Mouse (Mus musculus) MEL (cell line): Measurements from ENCODE around the gene Sv2a. TPM values are rescaled to one million over a fixed set of nuclear protein-coding genes. Genes with fewer than 3 reads are reported as not detected.
"Not testable (repeated sequence)": the region's sequence is repeated elsewhere in the genome, so short reads cannot be mapped to it uniquely, and the experiment has no call there.

Experiments
- DNase-seq: peaks from one replicate; pipeline ENCODE4 v3.0.0; 2011; ENCODE audit warnings: low read depth, low spot score
- H3K27ac ChIP-seq: 2 replicates; pipeline ENCODE4 v1.5.1; 2012; ENCODE audit warnings: low read depth, mild to moderate bottlenecking, control low read depth, low read length, moderate library complexity; ENCODE audit not compliant: control insufficient read depth
- H3K27me3 ChIP-seq, 2 experiments: fragments of 150-350 bp in 1 of 2; sonication (generic) in 1 of 2; 2 replicates each; pipeline ENCODE4 v1.6.1; 2012; ENCODE audit warnings: low read length in 2 of 2, mild to moderate bottlenecking in 2 of 2, improper control_type of control experiment in 1 of 2, moderate library complexity in 1 of 2; ENCODE audit not compliant: insufficient read depth in 2 of 2, control insufficient read depth in 1 of 2
- H3K36me3 ChIP-seq, 2 experiments: 2 replicates each; pipeline ENCODE4 v1.6.1; 2012 to 2014; ENCODE audit warnings: low read length in 2 of 2, improper control_type of control experiment in 1 of 2, inconsistent platforms in 1 of 2, mild to moderate bottlenecking in 1 of 2; ENCODE audit not compliant: insufficient read depth in 2 of 2, control insufficient read depth in 1 of 2
- H3K4me1 ChIP-seq, 2 experiments: fragments of 150-350 bp in 1 of 2; sonication (generic) in 1 of 2; 2 replicates each; pipeline ENCODE4 v1.6.1; 2012; ENCODE audit warnings: low read length in 2 of 2, improper control_type of control experiment in 1 of 2, mild to moderate bottlenecking in 1 of 2; ENCODE audit not compliant: insufficient read depth in 2 of 2, control insufficient read depth in 1 of 2
- H3K4me3 ChIP-seq, 2 experiments: fragments of 150-350 bp in 1 of 2; sonication (generic) in 1 of 2; 2 replicates each; pipeline ENCODE4 v1.5.1; 2012; ENCODE audit warnings: low read depth in 2 of 2, low read length in 2 of 2, mild to moderate bottlenecking in 2 of 2, moderate library complexity in 2 of 2, control low read depth in 1 of 2, improper control_type of control experiment in 1 of 2; ENCODE audit not compliant: control insufficient read depth in 1 of 2, insufficient read depth in 1 of 2
- H3K79me2 ChIP-seq: 2 replicates; pipeline ENCODE4 v1.6.1; 2012; ENCODE audit warnings: mild to moderate bottlenecking, low read length, moderate library complexity; ENCODE audit not compliant: control insufficient read depth, poor library complexity, insufficient read depth
- H3K9ac ChIP-seq: 2 replicates; pipeline ENCODE4 v1.6.1; 2012; ENCODE audit warnings: low read depth, mild to moderate bottlenecking, control low read depth, low read length, moderate library complexity; ENCODE audit not compliant: control insufficient read depth, poor library complexity, severe bottlenecking
- H3K9me3 ChIP-seq: fragments of 150-350 bp; sonication (generic); replicated peaks from 2 replicates; pipeline ENCODE4 v1.6.1; 2012; ENCODE audit warnings: mild to moderate bottlenecking, low read length, improper control_type of control experiment, moderate library complexity; ENCODE audit not compliant: insufficient read depth
- MEF2A ChIP-seq: IDR thresholded peaks from 2 replicates; pipeline ENCODE4 v1.6.1; 2014; ENCODE audit warnings: low read depth, mild to moderate bottlenecking, inconsistent platforms, low read length, improper control_type of control experiment; ENCODE audit not compliant: poor library complexity, insufficient replicate concordance, severe bottlenecking; ENCODE audit errors: extremely low read depth
- POLR2A ChIP-seq, 2 experiments: IDR thresholded peaks; 2 replicates each; pipeline ENCODE4 v1.6.1; 2011 to 2012; ENCODE audit warnings: low read length in 2 of 2, mild to moderate bottlenecking in 2 of 2, control low read depth in 1 of 2, improper control_type of control experiment in 1 of 2, low read depth in 1 of 2, moderate library complexity in 1 of 2; ENCODE audit not compliant: control insufficient read depth in 1 of 2, insufficient read depth in 1 of 2, poor library complexity in 1 of 2
- POLR2AphosphoS5 ChIP-seq: IDR thresholded peaks from 2 replicates; pipeline ENCODE4 v1.6.1; 2012; ENCODE audit warnings: low read depth, borderline replicate concordance, mild to moderate bottlenecking, inconsistent platforms, low read length, moderate library complexity, mixed read lengths
- polyA plus RNA-seq, 2 experiments: library from polyadenylated mRNA; stranded (reverse) in 1 of 2; unstranded in 1 of 2; fragments of >175 nt in 1 of 2; fragments of >200 nt in 1 of 2; gene quantifications; 2 replicates each; pipeline versions ENCODE4 v1.2.1 to v1.2.4; 2012; ENCODE audit warnings: low replicate concordance in 2 of 2, low read depth in 1 of 2; ENCODE audit not compliant: insufficient read length in 2 of 2, insufficient read depth in 1 of 2, missing spikeins in 1 of 2
- total RNA-seq: library from RNA; depleted of rRNA; stranded (reverse); fragments of 300-350 nt; gene quantifications from 2 replicates; pipeline ENCODE4 v1.2.3, GENCODE M21; 2012

Gene Sv2a
- total and polyA plus RNA-seq, 3 experiments, result 0.77 to 3.3 TPM; not detected in 1

- peak within 1 kb of the TSS; percentile 93 for H3K27ac ChIP-seq
- peak within 1 kb of the TSS; percentile 74 for H3K9ac ChIP-seq
- peak; percentile 90 for TF ChIP-seq POLR2AphosphoS5
- peak in 1 of 2 experiments; percentile 56; a peak in 1 of 4 replicates for TF ChIP-seq POLR2A (IDR thresholded peaks at IDR 0.05; ENCODE audit: control insufficient read depth in 1 of 2, insufficient read depth in 1 of 2, low read depth in 1 of 2, low read length in 2 of 2, poor library complexity in 1 of 2)
These were observed 58.2 kb downstream of the Sv2a start, which contains the start of gene Hist2h3c2 for GRCm38 (mm10) chr3:96238954-96239793. Gene Hist2h3c2, minus strand, starts transcription at chr3:96239127.

GRCm38 (mm10) chr3:96239949-96240798 lies 59.2 kb downstream of the Sv2a start, which contains the start of gene Hist2h2aa2:
Gene Hist2h2aa2, minus strand, starts transcription at chr3:96240276.
- H3K36me3 ChIP-seq, result peaks cover 0 to 49% of the 10 kb centered on the region in 2 experiments; a peak in 2 of 4 replicates
- not testable (repeated sequence) for H3K27me3 ChIP-seq
- TF ChIP-seq POLR2A (IDR thresholded peaks at IDR 0.05; ENCODE audit: control insufficient read depth in 1 of 2, insufficient read depth in 1 of 2, low read depth in 1 of 2, low read length in 2 of 2, poor library complexity in 1 of 2), result peak in 1 of 2 experiments; percentile 68; a peak in 2 of 4 replicates
- 0 out of 2 replicates have a peak, but pooled peaks have one; percentile 6 for TF ChIP-seq POLR2AphosphoS5
- TF ChIP-seq, all 39 proteins: peak for 2; not testable (repeated sequence) for 37
- peak within 1 kb of the TSS; percentile 38 to 55 for H3K4me3 ChIP-seq
- H3K9ac ChIP-seq, result peak within 1 kb of the TSS; percentile 90
- peak; percentile 94 for DNase-seq
- peak within 1 kb of the TSS; percentile 92 for H3K27ac ChIP-seq
- H3K79me2 ChIP-seq, H3K9me3 ChIP-seq: not testable (repeated sequence)
- peaks cover 13 to 41% of the 10 kb centered on the region in 2 experiments for H3K4me1 ChIP-seq

More at GRCm38 (mm10) chr3:96238954-96239793, 58.2 kb downstream of the Sv2a start, which contains the start of gene Hist2h3c2:
- H3K27me3 ChIP-seq, H3K79me2 ChIP-seq, H3K9me3 ChIP-seq, DNase-seq: not testable (repeated sequence)
- Histone ChIP-seq H3K4me1 (peaks cover 10 to 39% of the 10 kb centered on the region in 2 experiments), H3K36me3 (peaks cover 0 to 42% of the 10 kb centered on the region in 2 experiments; a peak in 2 of 4 replicates), H3K4me3 (peak within 1 kb of the TSS; percentile 1 to 57)

- no peaks in the 10 kb centered on the region for H3K9me3 ChIP-seq
- H3K79me2 ChIP-seq, result peaks cover 7% of the 10 kb centered on the region
- H3K4me3 ChIP-seq, result peak overlapping the region; percentile 38 to 55
- DNase-seq, result peak; percentile 73
- H3K27me3 ChIP-seq, result no peaks in the 10 kb centered on the region
- peak overlapping the region; percentile 90 for H3K9ac ChIP-seq
- peak overlapping the region; percentile 92 for H3K27ac ChIP-seq
- peaks cover 0 to 49% of the 10 kb centered on the region in 2 experiments; a peak in 2 of 4 replicates for H3K36me3 ChIP-seq
- peaks cover 13 to 41% of the 10 kb centered on the region in 2 experiments for H3K4me1 ChIP-seq
- no peak for TF ChIP-seq MEF2A
These were observed 59.8 kb downstream of the Sv2a start for GRCm38 (mm10) chr3:96240799-96241197.
